Mouse (Mus musculus) splenic B cell, adult 2 months (primary cell): ENCODE data around the gene Kcnn1.

Source experiments
- DNase-seq: peaks from one replicate; pipeline ENCODE4 v3.0.0-alpha.2; 2011; ENCODE audit warnings: low read depth, low spot score
- H3K27me3 ChIP-seq: 2 replicates; pipeline ENCODE4 v1.6.1; 2012; ENCODE audit warnings: mild to moderate bottlenecking, low read length, moderate library complexity, mixed read lengths; ENCODE audit not compliant: control insufficient read depth, poor library complexity, insufficient read depth, severe bottlenecking
- H3K36me3 ChIP-seq: 2 replicates; pipeline ENCODE4 v1.6.1; 2012; ENCODE audit warnings: mild to moderate bottlenecking, low read length, moderate library complexity, mixed read lengths; ENCODE audit not compliant: control insufficient read depth, poor library complexity, insufficient read depth, severe bottlenecking

The Kcnn1 gene

GRCm38 (mm10) chr8:70862824-70863641 lies at the start of gene Kcnn1:
Gene Kcnn1, minus strand, starts transcription at chr8:70863258.
- peak; percentile 51 for DNase-seq
- no peaks in the 10 kb centered on the region for H3K36me3 ChIP-seq
- 0 out of 2 replicates have a peak, but pooled peaks cover 1% of the 10 kb centered on the region for H3K27me3 ChIP-seq

- no peaks in the 10 kb centered on the region for H3K27me3 ChIP-seq
- no peak for DNase-seq
- H3K36me3 ChIP-seq = peaks cover 2% of the 10 kb centered on the region; the same call in 1 of the 2 replicates
Observed at GRCm38 (mm10) chr8:70911596-70911995, 48.5 kb upstream of the Kcnn1 start.

- Histone ChIP-seq H3K36me3 (no peaks in the 10 kb centered on the region), H3K27me3 (no peaks in the 10 kb centered on the region)
- no peak for DNase-seq
Observed at GRCm38 (mm10) chr8:70907518-70907917, 44.5 kb upstream of the Kcnn1 start.

GRCm38 (mm10) chr8:70905831-70906736 lies 43.0 kb upstream of the Kcnn1 start, which contains the start of gene Map1s:
Gene Map1s, plus strand, starts transcription at chr8:70905932.
- peak; percentile 80 for DNase-seq
- no peaks in the 10 kb centered on the region for H3K36me3 ChIP-seq
- H3K27me3 ChIP-seq = no peaks in the 10 kb centered on the region

GRCm38 (mm10) chr8:70905463-70905830 lies 42.4 kb upstream of the Kcnn1 start:
- no peaks in the 10 kb centered on the region for H3K27me3 ChIP-seq
- DNase-seq = peak; percentile 15
- H3K36me3 ChIP-seq = no peaks in the 10 kb centered on the region

- Histone ChIP-seq H3K36me3 (no peaks in the 10 kb centered on the region), H3K27me3 (no peaks in the 10 kb centered on the region)
- peak; percentile 29 for DNase-seq
Observed at GRCm38 (mm10) chr8:70904532-70904931, 41.5 kb upstream of the Kcnn1 start.

- no peak for DNase-seq
- Histone ChIP-seq H3K27me3 (no peaks in the 10 kb centered on the region), H3K36me3 (no peaks in the 10 kb centered on the region)
Observed at GRCm38 (mm10) chr8:70903582-70903981, 40.5 kb upstream of the Kcnn1 start.

GRCm38 (mm10) chr8:70903112-70903511 lies 40.1 kb upstream of the Kcnn1 start:
- DNase-seq = no peak
- no peaks in the 10 kb centered on the region for H3K27me3 ChIP-seq
- no peaks in the 10 kb centered on the region for H3K36me3 ChIP-seq

GRCm38 (mm10) chr8:70902211-70902610 lies 39.2 kb upstream of the Kcnn1 start:
- no peak for DNase-seq
- no peaks in the 10 kb centered on the region for H3K27me3 ChIP-seq
- H3K36me3 ChIP-seq = no peaks in the 10 kb centered on the region

- Histone ChIP-seq H3K36me3 (no peaks in the 10 kb centered on the region; the same call in 1 of the 2 replicates), H3K27me3 (no peaks in the 10 kb centered on the region)
- no peak for DNase-seq
Observed at GRCm38 (mm10) chr8:70900872-70901387, 37.9 kb upstream of the Kcnn1 start.

GRCm38 (mm10) chr8:70899226-70899625 lies 36.2 kb upstream of the Kcnn1 start:
- DNase-seq = no peak
- no peaks in the 10 kb centered on the region for H3K27me3 ChIP-seq
- peaks cover 8% of the 10 kb centered on the region for H3K36me3 ChIP-seq

- peaks cover 13% of the 10 kb centered on the region for H3K36me3 ChIP-seq
- peak; percentile 59 for DNase-seq
- H3K27me3 ChIP-seq = no peaks in the 10 kb centered on the region
Observed at GRCm38 (mm10) chr8:70898661-70899198, 35.7 kb upstream of the Kcnn1 start.

- Histone ChIP-seq H3K36me3 (peaks cover 13% of the 10 kb centered on the region), H3K27me3 (no peaks in the 10 kb centered on the region)
- DNase-seq = peak; percentile 90
Observed at GRCm38 (mm10) chr8:70897681-70898413, 34.8 kb upstream of the Kcnn1 start.
